Mouse (Mus musculus): ENCODE measurements at regions not wholly inside any gene's neighbourhood (a gene's known extent, or its start where the extent isn't known, plus 50 kb on each side); places are given as distances from the start of the nearest gene placed in this dataset.

- H3K9ac ChIP-seq (replicated peaks), result no peak overlapping the region
- H3K27ac ChIP-seq, result no peak overlapping the region
- H3K4me1 ChIP-seq (replicated peaks), result 0 out of 2 replicates have a peak, but pooled peaks cover 3% of the 10 kb centered on the region
- 84% methylated on average over 4 of the region's 4 CpGs for WGBS
- no peak overlapping the region for H3K4me2 ChIP-seq
- H3K4me3 ChIP-seq (replicated peaks), result no peak overlapping the region
- no peak for ATAC-seq (ENCODE audit: insufficient number of reproducible peaks, insufficient read depth, low FRiP score, low TSS enrichment, low read depth)
- 0 out of 2 replicates have a peak, but pooled peaks cover 5% of the 10 kb centered on the region for H3K9me3 ChIP-seq
- H3K36me3 ChIP-seq, result no peaks in the 10 kb centered on the region
- H3K27me3 ChIP-seq, result no peaks in the 10 kb centered on the region
These were observed 74.1 kb upstream of the Vldlr start for GRCm38 (mm10) chr19:27142181-27142580.

- Histone ChIP-seq H3K4me2 (no peak overlapping the region), H3K9me3 (0 out of 2 replicates have a peak, but pooled peaks cover 1% of the 10 kb centered on the region), H3K27ac (no peak overlapping the region), H3K36me3 (no peaks in the 10 kb centered on the region), H3K27me3 (no peaks in the 10 kb centered on the region), H3K4me1 (replicated peaks) (0 out of 2 replicates have a peak, but pooled peaks cover 8% of the 10 kb centered on the region), H3K4me3 (replicated peaks) (no peak overlapping the region), H3K9ac (replicated peaks) (no peak overlapping the region)
- 84% methylated on average over 12 of the region's 12 CpGs for WGBS
- ATAC-seq (ENCODE audit: insufficient number of reproducible peaks, insufficient read depth, low FRiP score, low TSS enrichment, low read depth), result no peak
These were observed 68.9 kb upstream of the Vldlr start for GRCm38 (mm10) chr19:27147404-27147803.

GRCm38 (mm10) chr19:27148330-27148729, 68.0 kb upstream of the Vldlr start:
- peak overlapping the region; percentile 50 for H3K27ac ChIP-seq
- no peak for ATAC-seq (ENCODE audit: insufficient number of reproducible peaks, insufficient read depth, low FRiP score, low TSS enrichment, low read depth)
- WGBS, result 56% methylated on average over 5 of the region's 5 CpGs

GRCm38 (mm10) chr19:27149567-27149966, 66.7 kb upstream of the Vldlr start:
- Histone ChIP-seq H3K27me3 (no peaks in the 10 kb centered on the region), H3K4me1 (replicated peaks) (0 out of 2 replicates have a peak, but pooled peaks cover 5% of the 10 kb centered on the region), H3K36me3 (no peaks in the 10 kb centered on the region), H3K4me2 (no peak overlapping the region), H3K9me3 (no peaks in the 10 kb centered on the region), H3K9ac (replicated peaks) (no peak overlapping the region), H3K4me3 (replicated peaks) (no peak overlapping the region), H3K27ac (no peak overlapping the region)
- WGBS, result 68% methylated on average over 4 of the region's 4 CpGs
- ATAC-seq (ENCODE audit: insufficient number of reproducible peaks, insufficient read depth, low FRiP score, low TSS enrichment, low read depth), result no peak

More at GRCm38 (mm10) chr19:27148330-27148729, 68.0 kb upstream of the Vldlr start:
- Histone ChIP-seq H3K9ac (replicated peaks) (no peak overlapping the region), H3K4me2 (no peak overlapping the region), H3K27me3 (no peaks in the 10 kb centered on the region), H3K36me3 (no peaks in the 10 kb centered on the region), H3K9me3 (no peaks in the 10 kb centered on the region), H3K4me1 (replicated peaks) (0 out of 2 replicates have a peak, but pooled peaks cover 8% of the 10 kb centered on the region), H3K4me3 (replicated peaks) (no peak overlapping the region)

- Histone ChIP-seq H3K4me1 (replicated peaks) (no peaks in the 10 kb centered on the region), H3K9ac (replicated peaks) (no peak overlapping the region), H3K4me3 (replicated peaks) (no peak overlapping the region), H3K9me3 (no peaks in the 10 kb centered on the region), H3K27ac (no peak overlapping the region), H3K4me2 (no peak overlapping the region), H3K36me3 (no peaks in the 10 kb centered on the region), H3K27me3 (no peaks in the 10 kb centered on the region)
- WGBS, result 61% methylated on average over 4 of the region's 4 CpGs
- ATAC-seq (ENCODE audit: insufficient number of reproducible peaks, insufficient read depth, low FRiP score, low TSS enrichment, low read depth), result no peak
These were observed 54.4 kb upstream of the Vldlr start for GRCm38 (mm10) chr19:27161933-27162332.
